Mouse (Mus musculus): ENCODE data around the gene Cyba. TPM values are rescaled to one million over a fixed set of nuclear protein-coding genes. Genes with fewer than 3 reads are reported as not detected.

Cyba gene
- polyA plus RNA-seq, 2 experiments, result 71.3 to 146 TPM

GRCm38 (mm10) chr8:122460524-122461472, 28.1 kb upstream of the Cyba start, which contains the start of gene Snai3:
Gene Snai3 (minus strand): TSS chr8:122460733.
- Histone ChIP-seq H3K27ac (no peak within 1 kb of the TSS), H3K27me3 (ENCODE audit: control insufficient read depth, insufficient read depth, low read length) (peaks cover 27% of the 10 kb centered on the region), H3K9ac (replicated peaks) (no peak within 1 kb of the TSS), H3K36me3 (replicated peaks; ENCODE audit: control insufficient read depth, insufficient read depth, low read depth) (no peaks in the 10 kb centered on the region), H3K9me3 (ENCODE audit: control insufficient read depth, low read length) (no peaks in the 10 kb centered on the region), H3K4me2 (ENCODE audit: low read depth) (peak within 1 kb of the TSS; percentile 50), H3K4me3 (ENCODE audit: insufficient read depth in 1 of 2, low read depth in 2 of 2, low read length in 2 of 2) (peak within 1 kb of the TSS; percentile 20 to 24; a peak in 3 of 4 replicates), H3K4me1 (replicated peaks; ENCODE audit: control insufficient read depth in 2 of 2, insufficient read depth in 2 of 2, low read length in 1 of 2) (peaks cover 0 to 27% of the 10 kb centered on the region in 2 experiments; a peak in 3 of 4 replicates)
- DNase-seq (ENCODE audit: low read depth in 3 of 3, low spot score in 3 of 3) (no peak), ATAC-seq (ENCODE audit: insufficient read depth) (peak; percentile 64)
- WGBS (ENCODE audit: insufficient replicate concordance), result 5% methylated on average over 56 of the region's 56 CpGs
- TF ChIP-seq EP300 (IDR thresholded peaks at IDR 0.05; ENCODE audit: low read depth) (no peak), CTCF (IDR thresholded peaks at IDR 0.05; ENCODE audit: low read depth) (no peak)

GRCm38 (mm10) chr8:122459990-122460389, 27.3 kb upstream of the Cyba start:
- peak overlapping the region in 1 of 2 experiments; percentile 20; a peak in 2 of 4 replicates for H3K4me3 ChIP-seq (ENCODE audit: insufficient read depth in 1 of 2, low read depth in 2 of 2, low read length in 2 of 2)
- H3K9me3 ChIP-seq (ENCODE audit: control insufficient read depth, low read length), result no peaks in the 10 kb centered on the region
- H3K27me3 ChIP-seq (ENCODE audit: control insufficient read depth, insufficient read depth, low read length), result peaks cover 27% of the 10 kb centered on the region
- no peaks in the 10 kb centered on the region for H3K36me3 ChIP-seq (replicated peaks; ENCODE audit: control insufficient read depth, insufficient read depth, low read depth)
- peaks cover 0 to 24% of the 10 kb centered on the region in 2 experiments; a peak in 3 of 4 replicates for H3K4me1 ChIP-seq (replicated peaks; ENCODE audit: control insufficient read depth in 2 of 2, insufficient read depth in 2 of 2, low read length in 1 of 2)
- peak overlapping the region; percentile 50 for H3K4me2 ChIP-seq (ENCODE audit: low read depth)
- 19% methylated on average over 7 of the region's 7 CpGs for WGBS (ENCODE audit: insufficient replicate concordance)
- DNase-seq (ENCODE audit: low read depth in 3 of 3, low spot score in 3 of 3) (no peak), ATAC-seq (ENCODE audit: insufficient read depth) (no peak)
- H3K9ac ChIP-seq (replicated peaks), result no peak overlapping the region
- no peak for TF ChIP-seq CTCF (IDR thresholded peaks at IDR 0.05; ENCODE audit: low read depth)
- no peak overlapping the region for H3K27ac ChIP-seq

GRCm38 (mm10) chr8:122459218-122459900, 26.6 kb upstream of the Cyba start:
- peaks cover 0 to 20% of the 10 kb centered on the region in 2 experiments; a peak in 3 of 4 replicates for H3K4me1 ChIP-seq (replicated peaks; ENCODE audit: control insufficient read depth in 2 of 2, insufficient read depth in 2 of 2, low read length in 1 of 2)

GRCm38 (mm10) chr8:122457171-122457570, 24.4 kb upstream of the Cyba start:
- Histone ChIP-seq H3K27ac (no peak overlapping the region), H3K27me3 (ENCODE audit: control insufficient read depth, insufficient read depth, low read length) (peaks cover 27% of the 10 kb centered on the region), H3K9me3 (ENCODE audit: control insufficient read depth, low read length) (no peaks in the 10 kb centered on the region), H3K4me1 (replicated peaks; ENCODE audit: control insufficient read depth in 2 of 2, insufficient read depth in 2 of 2, low read length in 1 of 2) (peaks cover 0 to 9% of the 10 kb centered on the region in 2 experiments; a peak in 2 of 4 replicates), H3K4me3 (ENCODE audit: insufficient read depth in 1 of 2, low read depth in 2 of 2, low read length in 2 of 2) (no peak overlapping the region), H3K9ac (replicated peaks) (no peak overlapping the region), H3K36me3 (replicated peaks; ENCODE audit: control insufficient read depth, insufficient read depth, low read depth) (no peaks in the 10 kb centered on the region), H3K4me2 (ENCODE audit: low read depth) (no peak overlapping the region)
- WGBS (ENCODE audit: insufficient replicate concordance), result 73% methylated on average over 11 of the region's 11 CpGs
- TF ChIP-seq CTCF (IDR thresholded peaks at IDR 0.05; ENCODE audit: low read depth), result no peak
- TF ChIP-seq EP300 (IDR thresholded peaks at IDR 0.05; ENCODE audit: low read depth), result no peak
- no peak for ATAC-seq (ENCODE audit: insufficient read depth)
- no peak for DNase-seq (ENCODE audit: low read depth in 3 of 3, low spot score in 3 of 3)

More at GRCm38 (mm10) chr8:122459218-122459900, 26.6 kb upstream of the Cyba start:
- Histone ChIP-seq H3K27ac (no peak overlapping the region), H3K4me3 (ENCODE audit: insufficient read depth in 1 of 2, low read depth in 2 of 2, low read length in 2 of 2) (no peak overlapping the region), H3K9ac (replicated peaks) (no peak overlapping the region), H3K36me3 (replicated peaks; ENCODE audit: control insufficient read depth, insufficient read depth, low read depth) (no peaks in the 10 kb centered on the region), H3K27me3 (ENCODE audit: control insufficient read depth, insufficient read depth, low read length) (peaks cover 27% of the 10 kb centered on the region), H3K4me2 (ENCODE audit: low read depth) (no peak overlapping the region), H3K9me3 (ENCODE audit: control insufficient read depth, low read length) (no peaks in the 10 kb centered on the region)
- ATAC-seq (ENCODE audit: insufficient read depth) (no peak), DNase-seq (ENCODE audit: low read depth in 3 of 3, low spot score in 3 of 3) (no peak)
- 35% methylated on average over 6 of the region's 6 CpGs for WGBS (ENCODE audit: insufficient replicate concordance)
- peak; percentile 61 for TF ChIP-seq CTCF (IDR thresholded peaks at IDR 0.05; ENCODE audit: low read depth)
- TF ChIP-seq EP300 (IDR thresholded peaks at IDR 0.05; ENCODE audit: low read depth), result no peak

GRCm38 (mm10) chr8:122454409-122454808, 21.7 kb upstream of the Cyba start:
- no peak overlapping the region for H3K4me2 ChIP-seq (ENCODE audit: low read depth)
- no peaks in the 10 kb centered on the region; a peak in 1 of 4 replicates for H3K4me1 ChIP-seq (replicated peaks; ENCODE audit: control insufficient read depth in 2 of 2, insufficient read depth in 2 of 2, low read length in 1 of 2)
- ATAC-seq (ENCODE audit: insufficient read depth) (no peak), DNase-seq (ENCODE audit: low read depth in 3 of 3, low spot score in 3 of 3) (no peak)
- H3K4me3 ChIP-seq (ENCODE audit: insufficient read depth in 1 of 2, low read depth in 2 of 2, low read length in 2 of 2), result no peak overlapping the region
- H3K9ac ChIP-seq (replicated peaks), result no peak overlapping the region
- H3K36me3 ChIP-seq (replicated peaks; ENCODE audit: control insufficient read depth, insufficient read depth, low read depth), result no peaks in the 10 kb centered on the region
- H3K27ac ChIP-seq, result no peak overlapping the region
- peaks cover 4% of the 10 kb centered on the region for H3K27me3 ChIP-seq (ENCODE audit: control insufficient read depth, insufficient read depth, low read length)
- 73% methylated on average over 6 of the region's 6 CpGs for WGBS (ENCODE audit: insufficient replicate concordance)
- H3K9me3 ChIP-seq (ENCODE audit: control insufficient read depth, low read length), result no peaks in the 10 kb centered on the region
- TF ChIP-seq CTCF (IDR thresholded peaks at IDR 0.05; ENCODE audit: low read depth) (no peak), EP300 (IDR thresholded peaks at IDR 0.05; ENCODE audit: low read depth) (no peak)

All from liver, embryonic 14.5 days (tissue).